Mouse (Mus musculus) monocyte, adult 2 months (primary cell): ENCODE data around the gene Cdpf1.
"Not testable (repeated sequence)": the region's sequence is repeated elsewhere in the genome, so short reads cannot be mapped to it uniquely, and the experiment has no call there.

Source experiments
- DNase-seq, 2 experiments: peaks; one replicate each; pipeline ENCODE4 v3.0.0; 2022; ENCODE audit warnings: low spot score in 2 of 2, low read depth in 1 of 2

Cdpf1 gene

GRCm38 (mm10) chr15:85808434-85808833 is 3.1 kb downstream of the Cdpf1 start:
- DNase-seq: no peak

- no peak for DNase-seq
Observed at GRCm38 (mm10) chr15:85808031-85808430, 3.5 kb downstream of the Cdpf1 start.

- DNase-seq: no peak
Observed at GRCm38 (mm10) chr15:85807404-85807803, 4.1 kb downstream of the Cdpf1 start.

- no peak for DNase-seq
Observed at GRCm38 (mm10) chr15:85806886-85807285, 4.6 kb downstream of the Cdpf1 start.

- DNase-seq: no peak
Observed at GRCm38 (mm10) chr15:85802931-85803330, 8.6 kb downstream of the Cdpf1 start.

GRCm38 (mm10) chr15:85798676-85799075 is 12.8 kb downstream of the Cdpf1 start:
- no peak for DNase-seq

GRCm38 (mm10) chr15:85795516-85795915 is 16.0 kb downstream of the Cdpf1 start:
- DNase-seq: no peak

- DNase-seq: no peak
Observed at GRCm38 (mm10) chr15:85792819-85793218, 18.7 kb downstream of the Cdpf1 start.

- DNase-seq: no peak
Observed at GRCm38 (mm10) chr15:85791449-85791848, 20.0 kb downstream of the Cdpf1 start.

- DNase-seq: no peak
Observed at GRCm38 (mm10) chr15:85788633-85789032, 22.9 kb downstream of the Cdpf1 start.

- no peak for DNase-seq
Observed at GRCm38 (mm10) chr15:85788051-85788450, 23.4 kb downstream of the Cdpf1 start.

- DNase-seq: no peak
Observed at GRCm38 (mm10) chr15:85787482-85787881, 24.0 kb downstream of the Cdpf1 start.

GRCm38 (mm10) chr15:85786711-85787110 is 24.8 kb downstream of the Cdpf1 start:
- no peak for DNase-seq

- DNase-seq: no peak
Observed at GRCm38 (mm10) chr15:85784341-85784740, 27.2 kb downstream of the Cdpf1 start.

GRCm38 (mm10) chr15:85783146-85783545 is 28.4 kb downstream of the Cdpf1 start:
- no peak for DNase-seq

GRCm38 (mm10) chr15:85778891-85779290 is 32.6 kb downstream of the Cdpf1 start:
- DNase-seq: not testable (repeated sequence)

- DNase-seq: no peak
Observed at GRCm38 (mm10) chr15:85776771-85777170, 34.7 kb downstream of the Cdpf1 start.

GRCm38 (mm10) chr15:85776241-85776640 is 35.3 kb downstream of the Cdpf1 start:
- no peak for DNase-seq

GRCm38 (mm10) chr15:85775001-85775400 is 36.5 kb downstream of the Cdpf1 start:
- DNase-seq: no peak

GRCm38 (mm10) chr15:85774419-85774818 is 37.1 kb downstream of the Cdpf1 start:
- no peak for DNase-seq

- DNase-seq: no peak
Observed at GRCm38 (mm10) chr15:85772146-85772740, 39.3 kb downstream of the Cdpf1 start.

GRCm38 (mm10) chr15:85771306-85772121 is 40.0 kb downstream of the Cdpf1 start:
- no peak for DNase-seq

- no peak for DNase-seq
Observed at GRCm38 (mm10) chr15:85768991-85769390, 42.5 kb downstream of the Cdpf1 start.
